Mouse (Mus musculus) ES-Bruce4 (cell line): ENCODE results near the gene Rimbp2.

Experiments
- CTCF ChIP-seq: IDR thresholded peaks from one replicate; pipeline ENCODE4 v1.8.1; 2011; ENCODE audit warnings: low read depth, low read length
- EP300 ChIP-seq: IDR thresholded peaks from 2 replicates; pipeline ENCODE4 v1.6.1; 2011; ENCODE audit warnings: low read depth, low read length; ENCODE audit not compliant: insufficient read depth
- POLR2A ChIP-seq: IDR thresholded peaks from one replicate; pipeline ENCODE4 v1.8.1; 2011; ENCODE audit warnings: low read length; ENCODE audit not compliant: insufficient read depth

DNA sequence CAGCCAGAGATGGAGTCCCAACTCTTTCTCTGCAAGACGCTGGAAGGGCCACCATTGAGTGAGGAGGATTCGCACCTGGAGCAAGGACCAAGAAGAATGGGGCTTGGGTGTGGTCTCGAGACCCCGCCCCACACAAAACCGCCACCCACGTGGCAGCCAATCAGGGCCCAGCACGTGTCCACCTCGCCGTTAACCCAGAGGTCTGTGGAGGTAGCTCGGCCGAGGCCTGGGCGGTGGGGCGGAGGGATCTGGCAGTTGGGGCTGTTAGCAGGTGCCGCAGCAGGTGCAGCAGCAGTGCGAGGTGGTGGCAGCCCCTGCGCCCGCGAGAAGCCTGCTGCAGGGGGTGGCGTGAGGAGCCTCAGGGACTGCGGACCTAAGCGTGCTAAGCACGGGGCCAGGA lies 217.4 kb downstream of the Rimbp2 start:
- TF ChIP-seq POLR2A (no peak), CTCF (no peak), EP300 (no peak)
